In genomic region chrX:57338371-57339211, GRCm38 (mm10) we compare ENCODE assay signal across 8 mouse cellular contexts. TPM values are rescaled to one million over a fixed set of nuclear protein-coding genes. Genes with fewer than 3 reads are reported as not detected.
DNase-seq lines count a peak whose midpoint lies in the region; ATAC-seq and TF ChIP-seq lines count a peak whose summit lies in the region.

TSS of gene Arhgef6 (minus strand) at chrX:57338729.

- no peak for ATAC-seq in kidney, embryonic 14.5 days (ENCODE audit: low FRiP score, low TSS enrichment)
- ATAC-seq in heart, postnatal 0 days (ENCODE audit: insufficient read depth, low read depth), result 0 out of 2 replicates have a peak, but pooled peaks have one; percentile 30
- peak; percentile 49 for ATAC-seq in lung, postnatal 0 days

- TF ChIP-seq POLR2A in kidney, adult 2 months (IDR thresholded peaks at IDR 0.05; ENCODE audit: low read depth, low read length), result no peak
- no peak for TF ChIP-seq POLR2A in cortical plate, adult 2 months (IDR thresholded peaks at IDR 0.05; ENCODE audit: extremely low read depth, insufficient read depth, low read length)

- H3K4me2 ChIP-seq in kidney, embryonic 14.5 days (replicated peaks; ENCODE audit: low read depth, low read length), result no peak within 1 kb of the TSS
- peak within 1 kb of the TSS; percentile 40 for H3K4me2 ChIP-seq in heart, postnatal 0 days (ENCODE audit: low read depth, low read length)
- peak within 1 kb of the TSS; percentile 27 for H3K4me2 ChIP-seq in lung, postnatal 0 days (replicated peaks; ENCODE audit: low read depth, low read length)

- H3K27ac ChIP-seq in kidney, adult 2 months (ENCODE audit: insufficient read depth, low read depth, low read length), result peak within 1 kb of the TSS; percentile 80
- no peak within 1 kb of the TSS for H3K27ac ChIP-seq in kidney, embryonic 14.5 days (ENCODE audit: low read depth, low read length)
- H3K27ac ChIP-seq in cortical plate, adult 2 months (ENCODE audit: insufficient read depth, low read length), result peak within 1 kb of the TSS; percentile 81; the same call in 1 of the 2 replicates
- H3K27ac ChIP-seq in heart, postnatal 0 days (ENCODE audit: low read depth), result peak within 1 kb of the TSS; percentile 46
- 0 out of 2 replicates have a peak within 1 kb of the TSS, but pooled peaks have one; percentile 1 for H3K27ac ChIP-seq in lung, postnatal 0 days (ENCODE audit: low read length)

- no peak for TF ChIP-seq CTCF in kidney, adult 2 months (conservative IDR thresholded peaks at IDR 0.05; ENCODE audit: insufficient read depth, insufficient read length, low read depth, low read length)
- TF ChIP-seq CTCF in cortical plate, adult 2 months (IDR thresholded peaks at IDR 0.05; ENCODE audit: extremely low read depth, insufficient read depth, low read length), result no peak
- TF ChIP-seq CTCF in heart, postnatal 0 days (IDR thresholded peaks at IDR 0.05; ENCODE audit: low read depth), result no peak
- no peak for TF ChIP-seq CTCF in lung, postnatal 0 days (IDR thresholded peaks at IDR 0.05)

- no peaks in the 10 kb centered on the region for H3K9me3 ChIP-seq in kidney, embryonic 14.5 days (ENCODE audit: control insufficient read depth, low read length)
- H3K9me3 ChIP-seq in heart, postnatal 0 days (replicated peaks; ENCODE audit: control insufficient read depth, low read length), result no peaks in the 10 kb centered on the region
- no peaks in the 10 kb centered on the region for H3K9me3 ChIP-seq in lung, postnatal 0 days (ENCODE audit: low read length)

- peak within 1 kb of the TSS; percentile 42 for H3K4me3 ChIP-seq in kidney, adult 2 months (ENCODE audit: insufficient read depth, low read depth, low read length)
- H3K4me3 ChIP-seq in kidney, embryonic 14.5 days (ENCODE audit: low read length), result no peak within 1 kb of the TSS
- no peak within 1 kb of the TSS for H3K4me3 ChIP-seq in cortical plate, adult 2 months (ENCODE audit: insufficient read depth, low read length)
- peak within 1 kb of the TSS; percentile 23; the same call in 1 of the 2 replicates for H3K4me3 ChIP-seq in heart, postnatal 0 days (ENCODE audit: low read depth, low read length)
- H3K4me3 ChIP-seq in lung, postnatal 0 days (ENCODE audit: low read depth, low read length), result no peak within 1 kb of the TSS

- peak; percentile 19 for DNase-seq in kidney, adult 2 months
- DNase-seq in CD8-positive naive resting alpha-beta T cell, adult 2 months (ENCODE audit: low read depth in 2 of 2, low spot score in 2 of 2), result peak; percentile 13 to 23
- no peak for DNase-seq in heart, postnatal 0 days (ENCODE audit: low spot score)
- DNase-seq in lung, postnatal 0 days (ENCODE audit: low spot score), result peak; percentile 39
- DNase-seq in yolk sac, embryonic 10.5 days (ENCODE audit: low spot score), result peak; percentile 27
- no peak for DNase-seq in cerebellum, adult 9-11 months

- H3K36me3 ChIP-seq in kidney, adult 2 months (ENCODE audit: control insufficient read depth, insufficient read depth, low read length), result no peaks in the 10 kb centered on the region
- H3K36me3 ChIP-seq in kidney, embryonic 14.5 days (ENCODE audit: control insufficient read depth, insufficient read depth, low read length), result no peaks in the 10 kb centered on the region
- H3K36me3 ChIP-seq in heart, postnatal 0 days (replicated peaks; ENCODE audit: control insufficient read depth, insufficient read depth, low read length), result no peaks in the 10 kb centered on the region
- no peaks in the 10 kb centered on the region for H3K36me3 ChIP-seq in lung, postnatal 0 days (ENCODE audit: insufficient read depth, low read length)

- no peaks in the 10 kb centered on the region for H3K27me3 ChIP-seq in kidney, adult 2 months (replicated peaks; ENCODE audit: control insufficient read depth, insufficient read depth, low read length)
- no peaks in the 10 kb centered on the region for H3K27me3 ChIP-seq in kidney, embryonic 14.5 days (ENCODE audit: control insufficient read depth, insufficient read depth, low read length)
- no peaks in the 10 kb centered on the region for H3K27me3 ChIP-seq in heart, postnatal 0 days (ENCODE audit: control insufficient read depth, insufficient read depth, low read length)
- H3K27me3 ChIP-seq in lung, postnatal 0 days (replicated peaks; ENCODE audit: insufficient read depth, low read length), result no peaks in the 10 kb centered on the region

- no peak within 1 kb of the TSS for H3K9ac ChIP-seq in kidney, embryonic 14.5 days (ENCODE audit: low read depth, low read length)
- no peak within 1 kb of the TSS for H3K9ac ChIP-seq in heart, postnatal 0 days (replicated peaks; ENCODE audit: low read depth, low read length)
- no peak within 1 kb of the TSS for H3K9ac ChIP-seq in lung, postnatal 0 days (replicated peaks; ENCODE audit: low read depth)

- TF ChIP-seq EP300 in heart, postnatal 0 days (IDR thresholded peaks at IDR 0.05; ENCODE audit: low read depth), result no peak
- no peak for TF ChIP-seq EP300 in lung, postnatal 0 days (IDR thresholded peaks at IDR 0.05)

- 16% methylated on average over 18 of the region's 18 CpGs for WGBS in kidney, adult 2 months
- 52% methylated on average over 18 of the region's 18 CpGs for WGBS in kidney, embryonic 14.5 days
- 47% methylated on average over 18 of the region's 18 CpGs for WGBS in heart, postnatal 0 days
- WGBS in lung, postnatal 0 days, result 23% methylated on average over 18 of the region's 18 CpGs

- no peaks in the 10 kb centered on the region for H3K4me1 ChIP-seq in kidney, adult 2 months (ENCODE audit: control insufficient read depth, insufficient read depth, low read length)
- no peaks in the 10 kb centered on the region for H3K4me1 ChIP-seq in kidney, embryonic 14.5 days (ENCODE audit: control insufficient read depth, insufficient read depth, low read length)
- H3K4me1 ChIP-seq in cortical plate, adult 2 months (ENCODE audit: control insufficient read depth, insufficient read depth, low read length), result no peaks in the 10 kb centered on the region; the same call in 1 of the 2 replicates
- H3K4me1 ChIP-seq in heart, postnatal 0 days (ENCODE audit: control insufficient read depth, insufficient read depth), result no peaks in the 10 kb centered on the region
- H3K4me1 ChIP-seq in lung, postnatal 0 days (ENCODE audit: insufficient read depth, low read depth, low read length), result no peaks in the 10 kb centered on the region

RNA-seq across cellular contexts. Expression of gene Arhgef6, which starts in this region (rescaled TPM):
- 9.4 and 11.2 TPM in 2 replicates for polyA plus RNA-seq in kidney, adult 2 months (2012; rRNA removed)
- polyA plus RNA-seq in kidney, embryonic 14.5 days (2014; fragmentation: Nextera tagmentation; extraction: Ambion mirVana), result 1.2 and 3.0 TPM in 2 replicates
- 13.4 and 17.1 TPM in 2 replicates for polyA plus RNA-seq in cortical plate, adult 2 months (2012; rRNA removed)
- total RNA-seq in heart, postnatal 0 days (2014; rRNA removed; ENCODE audit: low replicate concordance), result 69.1 and 94.0 TPM in 2 replicates
- polyA plus RNA-seq in heart, postnatal 0 days (2015; fragmentation: Nextera tagmentation; extraction: Ambion mirVana), result 30.3 and 33.6 TPM in 2 replicates
- 23.3 and 25.9 TPM in 2 replicates for polyA plus RNA-seq in lung, postnatal 0 days (2015; fragmentation: Nextera tagmentation; extraction: Ambion mirVana)

Comparison
In these comparisons a context has a peak if more than half of its experiments do, and no peak if none do; other contexts are left out.
1. H3K4me3 ChIP-seq: peak in kidney, adult 2 months (single experiment) and heart, postnatal 0 days (single experiment); none in kidney, embryonic 14.5 days (single experiment), cortical plate, adult 2 months (single experiment) and lung, postnatal 0 days (single experiment).
2. DNase-seq: peak in kidney, adult 2 months (single experiment), CD8-positive naive resting alpha-beta T cell, adult 2 months (2 of 2), lung, postnatal 0 days (single experiment) and yolk sac, embryonic 10.5 days (single experiment); none in heart, postnatal 0 days (single experiment) and cerebellum, adult 9-11 months (single experiment).